Mouse (Mus musculus) activated CD4-positive, CD25-positive, alpha-beta regulatory T cell, adult 4 months (primary cell): Measurements from ENCODE around the gene Bloc1s6. TPM values are rescaled to one million over a fixed set of nuclear protein-coding genes. Genes with fewer than 3 reads are reported as not detected.
A peak's percentile ranks its signal among the peaks of the same experiment; 100 is the strongest.

Experiments
- ATAC-seq: one replicate; pipeline ENCODE4 v1.8.0; 2017
- polyA plus RNA-seq, 2 experiments: library from polyadenylated mRNA; unstranded; fragments of 100-300 nt; shearing (Covaris generic); gene quantifications; one replicate each; pipeline ENCODE4 v1.2.1; 2017

The Bloc1s6 gene
- polyA plus RNA-seq, 2 experiments from 2014 or later: 36.7 to 48.1 TPM

DNA sequence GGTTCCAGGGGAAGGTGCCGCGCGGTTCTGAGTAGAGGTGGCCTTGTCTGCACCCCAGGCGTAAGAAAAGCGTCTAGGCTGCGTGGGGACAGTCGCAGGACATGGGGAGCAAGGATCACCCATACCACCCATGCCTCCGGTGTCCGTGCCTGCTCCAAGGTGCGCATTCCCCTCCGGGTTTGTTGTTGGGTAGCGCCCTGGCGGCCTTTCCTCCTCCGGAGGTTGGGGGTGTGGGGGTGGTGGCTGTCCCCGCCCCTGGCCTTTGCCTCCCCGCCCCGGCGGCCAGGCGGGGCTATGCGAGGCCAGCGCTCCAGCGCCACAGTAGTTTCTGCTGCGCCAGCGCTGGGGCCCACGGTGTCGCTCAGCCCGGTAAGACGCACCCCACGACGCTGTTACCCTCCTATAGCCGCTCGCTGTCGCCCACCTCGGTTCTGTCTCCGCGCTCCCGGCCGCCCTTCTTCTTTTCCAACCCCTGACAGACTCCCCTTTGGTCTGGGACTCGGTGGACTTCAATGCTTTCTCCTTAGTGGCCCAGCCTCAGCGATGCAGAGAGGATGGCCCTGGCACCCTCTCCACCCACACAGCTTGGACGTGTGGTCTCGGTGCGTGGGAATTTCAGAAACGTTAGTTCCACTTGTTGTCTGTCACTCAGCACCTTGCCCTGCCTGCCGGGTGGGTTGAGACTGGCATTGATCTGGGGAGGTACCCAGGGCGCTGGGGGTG is 26.9 kb downstream of the Bloc1s6 start, which contains the start of gene Sqor:
Gene Sqor (plus strand): TSS at position 167 of the 723 bp plus-strand sequence.
- peak; percentile 90 for ATAC-seq

DNA sequence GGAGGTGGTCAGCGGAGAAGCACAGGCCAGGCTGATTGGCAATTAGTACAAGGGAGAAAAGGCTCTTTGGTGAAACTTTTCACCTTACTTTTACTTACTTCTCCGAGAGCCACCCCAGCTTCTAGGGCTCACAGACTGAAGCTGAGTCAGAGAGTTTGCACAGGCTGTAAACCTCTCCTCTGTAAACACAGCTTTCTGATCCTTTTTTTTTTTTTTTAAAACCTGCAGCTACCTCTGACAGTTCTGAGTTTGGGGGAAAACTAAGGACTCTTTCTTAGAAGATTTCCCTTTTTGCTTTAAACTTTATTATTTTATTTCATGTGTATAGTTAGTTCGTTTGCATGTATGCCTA is 27.5 kb downstream of the Bloc1s6 start:
- no peak for ATAC-seq

GRCm38 (mm10) chr2:122771002-122771401 is 32.7 kb downstream of the Bloc1s6 start:
- ATAC-seq: no peak

GRCm38 (mm10) chr2:122772899-122773298 is 34.6 kb downstream of the Bloc1s6 start:
- ATAC-seq: no peak

GRCm38 (mm10) chr2:122775491-122775890 is 37.2 kb downstream of the Bloc1s6 start:
- no peak for ATAC-seq

DNA sequence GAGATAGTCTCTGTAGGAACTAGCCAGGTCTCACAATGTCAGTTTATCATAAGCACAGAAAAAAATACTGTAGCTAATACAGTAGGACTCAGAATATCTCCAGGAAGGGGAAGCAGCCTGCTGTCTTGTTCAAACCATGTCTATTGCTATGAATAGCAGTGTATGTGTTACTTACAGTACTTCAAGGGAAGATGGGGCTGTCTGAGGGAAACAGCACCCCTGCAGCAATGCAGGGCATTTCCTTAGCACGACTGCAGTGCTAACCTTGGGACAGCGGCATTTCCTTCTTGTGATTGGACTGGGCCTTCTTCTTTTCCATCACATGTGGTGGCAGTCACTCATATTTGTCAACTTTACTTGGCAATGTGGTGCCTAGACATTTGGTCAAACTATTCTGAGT is 38.5 kb downstream of the Bloc1s6 start:
- ATAC-seq: no peak

- no peak for ATAC-seq
Observed at GRCm38 (mm10) chr2:122779967-122780366, 41.7 kb downstream of the Bloc1s6 start.

GRCm38 (mm10) chr2:122780447-122780846 is 42.1 kb downstream of the Bloc1s6 start:
- ATAC-seq: no peak

DNA sequence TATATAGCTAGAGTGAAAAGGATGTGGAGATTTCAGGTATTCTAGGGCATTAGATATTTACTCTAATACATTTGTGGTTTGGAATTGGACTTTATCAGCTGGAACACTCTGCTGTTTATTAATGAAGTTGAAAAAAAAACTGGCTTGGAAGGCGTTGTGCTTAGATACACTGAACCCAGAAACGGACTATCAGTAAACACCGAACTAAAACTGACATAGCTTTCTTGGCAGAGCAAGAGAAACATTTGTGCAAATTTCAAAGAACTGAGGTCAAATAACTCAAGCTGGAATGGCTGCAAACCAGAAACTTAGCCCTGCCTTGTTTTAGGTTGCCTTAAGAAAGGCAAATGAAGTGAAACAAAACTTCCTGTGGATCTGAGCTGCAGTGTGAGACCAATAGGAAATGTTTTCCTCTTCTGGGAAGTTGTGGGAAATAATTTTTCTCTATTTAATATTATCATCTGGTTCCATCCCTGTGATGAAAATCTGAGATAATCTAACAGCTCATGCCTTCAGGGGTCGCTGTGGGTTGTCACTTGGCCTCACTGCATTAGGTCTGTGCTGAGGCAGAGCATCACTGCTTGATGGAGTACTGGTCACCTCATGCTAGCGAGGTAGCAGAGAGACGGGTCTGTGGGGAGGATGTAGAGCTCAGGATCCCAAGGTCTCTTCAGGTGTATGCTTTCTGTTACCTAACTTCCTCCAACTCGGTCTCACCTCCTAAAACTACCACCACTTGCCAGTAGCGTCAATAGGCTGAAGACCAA is 43.5 kb downstream of the Bloc1s6 start:
- no peak for ATAC-seq

- ATAC-seq: no peak
Observed at GRCm38 (mm10) chr2:122783730-122784129, 45.4 kb downstream of the Bloc1s6 start.

DNA sequence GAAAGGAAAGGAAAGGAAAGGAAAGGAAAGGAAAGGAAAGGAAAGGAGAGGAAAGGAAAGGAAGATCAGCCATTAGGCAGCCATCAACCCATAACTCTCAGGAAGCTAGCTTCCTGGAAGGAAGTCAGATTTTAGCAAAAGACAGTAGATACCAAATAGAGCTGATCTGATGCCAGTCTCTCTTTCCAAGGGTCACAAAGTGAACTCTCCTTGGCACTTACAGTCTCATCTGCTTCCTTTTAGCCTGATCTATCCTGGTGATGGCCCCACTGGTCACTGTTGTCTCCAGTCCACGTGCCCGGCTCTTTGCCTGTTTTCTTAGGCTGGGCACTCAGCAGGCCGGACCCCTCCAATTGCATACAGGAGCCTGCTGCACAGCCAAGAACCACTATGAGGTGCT is 46.4 kb downstream of the Bloc1s6 start:
- no peak for ATAC-seq

GRCm38 (mm10) chr2:122786167-122786566 is 47.9 kb downstream of the Bloc1s6 start:
- no peak for ATAC-seq

GRCm38 (mm10) chr2:122789311-122789710 is 51.0 kb downstream of the Bloc1s6 start:
- ATAC-seq: no peak

GRCm38 (mm10) chr2:122789730-122790129 is 51.4 kb downstream of the Bloc1s6 start:
- no peak for ATAC-seq

Other genes starting within 250 kb of the Bloc1s6 start
- gene Gatm, start 127.2 kb upstream of the Bloc1s6 start, polyA plus RNA-seq: under 1 TPM; 0.28 to 0.57 TPM
- under 1 TPM in 1 of 2 experiments, not detected in 1; 0.73 TPM for gene AA467197, start 101.5 kb upstream of the Bloc1s6 start, polyA plus RNA-seq
- under 1 TPM; 0.51 to 0.79 TPM for gene Slc30a4, start 35.8 kb upstream of the Bloc1s6 start, polyA plus RNA-seq
- 1 to 10 TPM; 5.8 to 7.3 TPM for gene Sqor, start 26.7 kb downstream of the Bloc1s6 start, polyA plus RNA-seq